Mouse (Mus musculus): Measurements from ENCODE around the gene Phc2.

- TF ChIP-seq POLR2A (IDR thresholded peaks at IDR 0.05; ENCODE audit: low read depth, low read length), result no peak
- TF ChIP-seq CTCF (IDR thresholded peaks at IDR 0.05; ENCODE audit: extremely low read depth, insufficient read length, insufficient replicate concordance, low read depth, low read length), result no peak
Observed at GRCm38 (mm10) chr4:128722932-128723331, 68.4 kb downstream of the Phc2 start.

Data from small intestine, adult 2 months (tissue).